Mouse (Mus musculus) small intestine, adult 2 months (tissue): ENCODE data around the gene Med26.

Experiments used
- CTCF ChIP-seq: fragments of 200-500 bp; IDR thresholded peaks from 2 replicates; pipeline ENCODE4 v1.5.1; 2012; ENCODE audit warnings: low read depth, mild to moderate bottlenecking, control low read depth, inconsistent platforms, low read length, moderate library complexity, mixed read lengths; ENCODE audit not compliant: insufficient replicate concordance, insufficient read length; ENCODE audit errors: extremely low read depth
- POLR2A ChIP-seq: fragments of 200-500 bp; IDR thresholded peaks from 2 replicates; pipeline ENCODE4 v1.6.1; 2012; ENCODE audit warnings: low read depth, mild to moderate bottlenecking, control low read depth, inconsistent platforms, low read length, moderate library complexity

- TF ChIP-seq CTCF (no peak), POLR2A (no peak)
These were observed 61.1 kb downstream of the Med26 start for GRCm38 (mm10) chr8:72487014-72487413.
